Mouse (Mus musculus) urinary bladder, adult 18-20 months (tissue): ENCODE measurements at regions not wholly inside any gene's neighbourhood (a gene's known extent, or its start where the extent isn't known, plus 50 kb on each side); places are given as distances from the start of the nearest gene placed in this dataset.

Experiments used
- DNase-seq, 2 experiments: peaks; one replicate each; pipeline ENCODE4 v3.0.0; 2022; ENCODE audit warnings: low spot score in 2 of 2, mixed read lengths in 2 of 2

- DNase-seq: no peak
Observed at GRCm38 (mm10) chr2:147702330-147703063, 340.8 kb downstream of the Pax1 start.

GRCm38 (mm10) chr2:147699524-147700081 lies 337.9 kb downstream of the Pax1 start:
- DNase-seq: no peak

GRCm38 (mm10) chr2:147691896-147692295 lies 330.2 kb downstream of the Pax1 start:
- no peak for DNase-seq

- DNase-seq: no peak
Observed at GRCm38 (mm10) chr2:147690506-147691208, 328.9 kb downstream of the Pax1 start.

GRCm38 (mm10) chr2:147688742-147689141 lies 327.0 kb downstream of the Pax1 start:
- no peak for DNase-seq

- DNase-seq: no peak
Observed at GRCm38 (mm10) chr2:147656667-147657066, 294.9 kb downstream of the Pax1 start.

GRCm38 (mm10) chr2:147650229-147650628 lies 288.5 kb downstream of the Pax1 start:
- DNase-seq: no peak

GRCm38 (mm10) chr2:147647972-147648371 lies 286.2 kb downstream of the Pax1 start:
- DNase-seq: no peak

- no peak for DNase-seq
Observed at GRCm38 (mm10) chr2:147647506-147647905, 285.8 kb downstream of the Pax1 start.

- no peak for DNase-seq
Observed at GRCm38 (mm10) chr2:147637882-147638281, 276.2 kb downstream of the Pax1 start.

- no peak for DNase-seq
Observed at GRCm38 (mm10) chr2:147632737-147633136, 271.0 kb downstream of the Pax1 start.

GRCm38 (mm10) chr2:147629716-147630115 lies 268.0 kb downstream of the Pax1 start:
- no peak for DNase-seq

- no peak for DNase-seq
Observed at GRCm38 (mm10) chr2:147627096-147627495, 265.4 kb downstream of the Pax1 start.

- DNase-seq: no peak
Observed at GRCm38 (mm10) chr2:147623116-147623515, 261.4 kb downstream of the Pax1 start.

- DNase-seq: no peak
Observed at GRCm38 (mm10) chr2:147617849-147618248, 256.1 kb downstream of the Pax1 start.

GRCm38 (mm10) chr2:147610343-147610742 lies 248.6 kb downstream of the Pax1 start:
- no peak for DNase-seq

GRCm38 (mm10) chr2:147601639-147602038 lies 239.9 kb downstream of the Pax1 start:
- no peak for DNase-seq

- no peak for DNase-seq
Observed at GRCm38 (mm10) chr2:147572413-147572812, 210.7 kb downstream of the Pax1 start.

GRCm38 (mm10) chr2:147561220-147561619 lies 199.5 kb downstream of the Pax1 start:
- DNase-seq: no peak

GRCm38 (mm10) chr2:147560426-147561155 lies 198.9 kb downstream of the Pax1 start:
- DNase-seq: no peak

GRCm38 (mm10) chr2:147529161-147529560 lies 167.4 kb downstream of the Pax1 start:
- no peak for DNase-seq

GRCm38 (mm10) chr2:147515436-147515835 lies 153.7 kb downstream of the Pax1 start:
- no peak for DNase-seq
